Mouse (Mus musculus) embryonic fibroblast, embryonic 13.5 days (primary cell): Measurements from ENCODE around the gene Tekt4.

Experiments used
- CTCF ChIP-seq: IDR thresholded peaks from 2 replicates; pipeline ENCODE4 v1.5.1; 2011; ENCODE audit warnings: mild to moderate bottlenecking, control low read depth, low read length, moderate library complexity, borderline replicate concordance; ENCODE audit not compliant: insufficient read depth
- POLR2A ChIP-seq: IDR thresholded peaks from 2 replicates; pipeline ENCODE4 v1.6.1; 2011; ENCODE audit warnings: low read depth, mild to moderate bottlenecking, control low read depth, low read length, moderate library complexity

- TF ChIP-seq POLR2A, result no peak
- no peak for TF ChIP-seq CTCF
These were observed 23.9 kb upstream of the Tekt4 start for GRCm38 (mm10) chr17:25430534-25430933.
